In the genomic region with DNA sequence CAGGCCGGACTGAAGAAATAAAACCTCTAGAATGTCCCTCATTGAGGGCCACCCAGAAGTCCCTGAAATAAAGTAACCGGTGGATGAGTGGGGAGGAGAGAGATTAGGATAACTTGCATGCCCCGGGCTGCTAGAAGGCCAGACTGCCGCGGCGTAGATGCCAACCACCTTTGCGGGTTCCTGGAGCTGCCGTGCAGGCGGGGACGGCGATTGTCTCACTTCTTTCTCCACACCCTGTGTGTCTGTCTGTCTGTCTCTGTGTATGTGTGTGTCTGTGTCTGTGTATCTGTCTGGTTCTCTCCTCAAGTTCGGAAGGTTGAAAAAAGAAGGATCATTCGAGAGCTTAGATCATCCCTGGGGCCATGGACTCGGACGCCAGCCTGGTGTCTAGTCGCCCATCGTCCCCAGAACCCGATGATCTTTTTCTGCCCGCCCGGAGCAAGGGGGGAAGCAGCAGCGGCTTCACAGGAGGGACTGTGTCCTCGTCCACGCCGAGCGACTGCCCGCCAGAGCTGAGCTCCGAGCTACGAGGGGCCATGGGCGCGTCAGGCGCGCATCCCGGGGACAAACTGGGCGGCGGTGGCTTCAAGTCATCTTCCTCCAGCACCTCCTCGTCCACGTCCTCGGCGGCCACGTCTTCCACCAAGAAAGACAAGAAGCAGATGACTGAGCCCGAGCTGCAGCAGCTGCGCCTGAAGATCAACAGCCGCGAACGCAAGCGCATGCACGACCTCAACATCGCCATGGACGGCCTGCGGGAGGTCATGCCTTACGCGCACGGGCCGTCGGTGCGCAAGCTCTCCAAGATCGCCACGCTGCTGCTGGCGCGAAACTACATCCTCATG, we compare ENCODE assay signal across 8 mouse cellular contexts. TPM values are rescaled to one million over a fixed set of nuclear protein-coding genes. Genes with fewer than 3 reads are reported as not detected.
DNase-seq lines count a peak whose midpoint lies in the region; ATAC-seq and TF ChIP-seq lines count a peak whose summit lies in the region.

No protein-coding gene starts in this region.

- TF ChIP-seq CTCF in E14TG2a.4 (conservative IDR thresholded peaks at IDR 0.05; ENCODE audit: low read length): no peak

- peaks cover 100% of the 10 kb centered on the region for H3K27me3 ChIP-seq in heart, embryonic 12.5 days (replicated peaks)
- H3K27me3 ChIP-seq in E14TG2a.4 (ENCODE audit: insufficient read depth, low read length): peaks cover 98% of the 10 kb centered on the region
- H3K27me3 ChIP-seq in forebrain, embryonic 11.5 days (ENCODE audit: control insufficient read depth, insufficient read depth, low read length): peaks cover 94% of the 10 kb centered on the region
- H3K27me3 ChIP-seq in limb, embryonic 14.5 days (ENCODE audit: control insufficient read depth, insufficient read depth, low read length): peaks cover 98% of the 10 kb centered on the region

- peak overlapping the region; percentile 20; the same call in 1 of the 2 replicates for H3K4me3 ChIP-seq in heart, embryonic 12.5 days
- H3K4me3 ChIP-seq in E14TG2a.4 (replicated peaks; ENCODE audit: low read length): peak overlapping the region; percentile 69
- H3K4me3 ChIP-seq in forebrain, embryonic 11.5 days (ENCODE audit: low read depth, low read length): peak overlapping the region; percentile 50
- peak overlapping the region; percentile 19 for H3K4me3 ChIP-seq in limb, embryonic 14.5 days (replicated peaks; ENCODE audit: low read length)

- ATAC-seq in heart, embryonic 12.5 days (ENCODE audit: insufficient number of reproducible peaks, low FRiP score): no peak
- ATAC-seq in forebrain, embryonic 11.5 days (replicated peaks; ENCODE audit: low FRiP score): no peak
- ATAC-seq in limb, embryonic 14.5 days (ENCODE audit: low FRiP score, low read depth): no peak

- no peak overlapping the region for H3K27ac ChIP-seq in heart, embryonic 12.5 days (ENCODE audit: poor library complexity, severe bottlenecking)
- peak overlapping the region; percentile 66 for H3K27ac ChIP-seq in forebrain, embryonic 11.5 days (ENCODE audit: low read depth, low read length)
- no peak overlapping the region for H3K27ac ChIP-seq in limb, embryonic 14.5 days (replicated peaks; ENCODE audit: low read depth, low read length)

- H3K4me2 ChIP-seq in heart, embryonic 12.5 days: peak overlapping the region; percentile 66
- H3K4me2 ChIP-seq in forebrain, embryonic 11.5 days (ENCODE audit: low read depth, low read length, severe bottlenecking): peak overlapping the region; percentile 61
- H3K4me2 ChIP-seq in limb, embryonic 14.5 days (replicated peaks; ENCODE audit: low read depth, low read length, severe bottlenecking): peak overlapping the region; percentile 30; the same call in 1 of the 2 replicates

- WGBS in heart, embryonic 12.5 days: under 1% methylated on average over 60 of the region's 60 CpGs
- WGBS in forebrain, embryonic 11.5 days: under 1% methylated on average over 60 of the region's 60 CpGs
- under 1% methylated on average over 59 of the region's 60 CpGs for WGBS in limb, embryonic 14.5 days

- no peak for TF ChIP-seq POLR2A in limb, embryonic 14.5 days (IDR thresholded peaks at IDR 0.05; ENCODE audit: borderline replicate concordance, extremely low read depth, insufficient read depth, insufficient read length)

- no peak overlapping the region for H3K9ac ChIP-seq in heart, embryonic 12.5 days
- H3K9ac ChIP-seq in forebrain, embryonic 11.5 days (ENCODE audit: low read length): peak overlapping the region; percentile 70
- H3K9ac ChIP-seq in limb, embryonic 14.5 days (ENCODE audit: low read depth, low read length, severe bottlenecking): no peak overlapping the region

- no peaks in the 10 kb centered on the region for H3K36me3 ChIP-seq in heart, embryonic 12.5 days
- no peaks in the 10 kb centered on the region for H3K36me3 ChIP-seq in E14TG2a.4 (ENCODE audit: insufficient read depth, low read length)
- H3K36me3 ChIP-seq in forebrain, embryonic 11.5 days (ENCODE audit: control insufficient read depth, insufficient read depth, low read length): no peaks in the 10 kb centered on the region
- no peaks in the 10 kb centered on the region for H3K36me3 ChIP-seq in limb, embryonic 14.5 days (ENCODE audit: control insufficient read depth, insufficient read depth, low read length)

- H3K9me3 ChIP-seq in heart, embryonic 12.5 days (replicated peaks): no peaks in the 10 kb centered on the region
- no peaks in the 10 kb centered on the region for H3K9me3 ChIP-seq in E14TG2a.4 (ENCODE audit: low read length)
- no peaks in the 10 kb centered on the region for H3K9me3 ChIP-seq in forebrain, embryonic 11.5 days (ENCODE audit: control insufficient read depth, low read length)
- H3K9me3 ChIP-seq in limb, embryonic 14.5 days (ENCODE audit: control insufficient read depth, low read length): no peaks in the 10 kb centered on the region

- DNase-seq in heart, postnatal 4 days: no peak
- peak; percentile 60 for DNase-seq in forebrain, embryonic 11.5 days (ENCODE audit: low spot score)
- no peak for DNase-seq in limb, embryonic 14.5 days (ENCODE audit: low spot score)
- DNase-seq in ovary, adult 18-20 months (ENCODE audit: low spot score): no peak
- DNase-seq in cerebellum, postnatal 36 days: no peak
- DNase-seq in spleen, postnatal 10 days (ENCODE audit: low spot score in 2 of 2): no peak

- H3K4me1 ChIP-seq in heart, embryonic 12.5 days (replicated peaks): peaks cover 40% of the 10 kb centered on the region
- peaks cover 65% of the 10 kb centered on the region for H3K4me1 ChIP-seq in E14TG2a.4 (replicated peaks; ENCODE audit: low read depth, low read length)
- H3K4me1 ChIP-seq in forebrain, embryonic 11.5 days (replicated peaks; ENCODE audit: control insufficient read depth, insufficient read depth, low read length): peaks cover 42% of the 10 kb centered on the region; the same call in 1 of the 2 replicates
- peaks cover 10% of the 10 kb centered on the region for H3K4me1 ChIP-seq in limb, embryonic 14.5 days (ENCODE audit: control insufficient read depth, insufficient read depth, low read length)

RNA-seq across cellular contexts. Expression of a gene that starts 1.0 kb away (rescaled TPM):
- not detected in 2 replicates for polyA plus RNA-seq in heart, embryonic 12.5 days (2016; fragmentation: Nextera tagmentation; extraction: Ambion mirVana)
- total RNA-seq in heart, postnatal 4 days (2021): not detected
- polyA plus RNA-seq in forebrain, embryonic 11.5 days (2014; fragmentation: Nextera tagmentation; extraction: Ambion mirVana): 20.3 and 27.4 TPM in 2 replicates
- 0.06 TPM in 2 replicates for polyA plus RNA-seq in limb, embryonic 14.5 days (2012; rRNA removed)
- polyA plus RNA-seq in limb, embryonic 14.5 days (2014; fragmentation: Nextera tagmentation; extraction: Ambion mirVana): not detected in 2 replicates

RNA-seq across cellular contexts. Expression of a gene that starts 43.3 kb away (rescaled TPM):
- polyA plus RNA-seq in heart, embryonic 12.5 days (2016; fragmentation: Nextera tagmentation; extraction: Ambion mirVana): not detected in 2 replicates
- total RNA-seq in heart, postnatal 4 days (2021): not detected
- 9.0 and 12.3 TPM in 2 replicates for polyA plus RNA-seq in forebrain, embryonic 11.5 days (2014; fragmentation: Nextera tagmentation; extraction: Ambion mirVana)
- 0.08 and 0.09 TPM in 2 replicates for polyA plus RNA-seq in limb, embryonic 14.5 days (2012; rRNA removed)
- 0.11 TPM in 1 of 2 replicates, not detected in the other for polyA plus RNA-seq in limb, embryonic 14.5 days (2014; fragmentation: Nextera tagmentation; extraction: Ambion mirVana)

Comparison
In these comparisons a context has a peak if more than half of its experiments do, and no peak if none do; other contexts are left out.
1. H3K4me3 ChIP-seq: peak in every context shown above with its lines; median percentile 69 in E14TG2a.4; 50 in forebrain, embryonic 11.5 days; 20 in heart, embryonic 12.5 days; 19 in limb, embryonic 14.5 days.
2. RNA of a gene that starts 1.0 kb away (polyA plus RNA-seq): 20.3 to 27.4 TPM in forebrain, embryonic 11.5 days; 0.06 TPM in limb, embryonic 14.5 days and not detected in heart, embryonic 12.5 days; every median in the first group is over 10 times any median in the second.
3. Peak in every context shown above with its lines, with median percentiles within 50 percentile points of each other: H3K4me2 ChIP-seq.